Mouse (Mus musculus) intestine, embryonic 15.5 days (tissue): ENCODE data around the gene Lrriq1. TPM values are rescaled to one million over a fixed set of nuclear protein-coding genes. Genes with fewer than 3 reads are reported as not detected.

Experiments used
- ATAC-seq: fragments of 200-750 bp; cut with Nextera tagmentation; 2 replicates; pipeline ENCODE4 v1.8.0; 2017; ENCODE audit warnings: moderate TSS enrichment, moderate library complexity
- H3K27ac ChIP-seq: fragments of 300-500 bp; sonication (generic); 2 replicates; pipeline ENCODE4 v1.5.1; 2015; ENCODE audit warnings: mild to moderate bottlenecking, inconsistent platforms
- H3K27me3 ChIP-seq: fragments of 300-500 bp; sonication (generic); replicated peaks from 2 replicates; pipeline ENCODE4 v1.6.1; 2015; ENCODE audit warnings: inconsistent platforms
- H3K36me3 ChIP-seq: fragments of 300-500 bp; sonication (generic); 2 replicates; pipeline ENCODE4 v1.6.1; 2015; ENCODE audit warnings: inconsistent platforms
- H3K4me1 ChIP-seq: fragments of 300-500 bp; sonication (generic); replicated peaks from 2 replicates; pipeline ENCODE4 v1.6.1; 2015; ENCODE audit warnings: inconsistent platforms
- H3K4me2 ChIP-seq: fragments of 300-500 bp; sonication (generic); replicated peaks from 2 replicates; pipeline ENCODE4 v1.6.1; 2015; ENCODE audit warnings: mild to moderate bottlenecking, inconsistent platforms
- H3K4me3 ChIP-seq: fragments of 300-500 bp; sonication (generic); replicated peaks from 2 replicates; pipeline ENCODE4 v1.5.1; 2015; ENCODE audit warnings: inconsistent platforms
- H3K9ac ChIP-seq: fragments of 300-500 bp; sonication (generic); 2 replicates; pipeline ENCODE4 v1.6.1; 2015; ENCODE audit warnings: inconsistent platforms
- H3K9me3 ChIP-seq: fragments of 300-500 bp; sonication (generic); 2 replicates; pipeline ENCODE4 v1.6.1; 2016; ENCODE audit warnings: inconsistent platforms
- WGBS: fragments of 180-500 bp; shearing (Covaris S2); methylation state at CpG from one replicate; pipeline ENCODE4 v1.1.7; 2015; 5-methylcytosine and 5-hydroxymethylcytosine counted together
- polyA plus RNA-seq: library from polyadenylated mRNA; unstranded; fragments of >200 nt; fragmentation: Nextera tagmentation; extraction: Ambion mirVana; gene quantifications from 2 replicates; pipeline ENCODE4 v1.2.1, GENCODE M21; 2015

The Lrriq1 gene
- polyA plus RNA-seq, 1 experiment from 2014 or later = 0.38 TPM

DNA sequence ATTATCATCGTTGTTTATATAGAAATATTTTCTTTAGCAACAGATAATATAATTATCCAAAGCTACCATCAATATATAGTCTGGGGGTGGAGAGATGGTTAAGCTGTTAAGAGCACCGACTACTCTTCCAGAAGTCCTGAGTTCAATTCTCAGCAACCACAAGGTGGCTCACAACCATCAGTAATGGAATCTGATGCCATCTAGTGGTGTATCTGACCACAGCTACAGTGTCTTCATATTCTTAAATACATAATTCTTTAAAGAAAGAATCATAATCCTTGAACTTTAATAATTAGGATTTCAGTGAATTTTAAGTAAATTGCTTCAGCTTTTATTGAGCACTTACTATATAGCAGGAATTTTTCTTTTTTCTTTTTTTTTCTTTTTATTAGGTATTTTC is 128.0 kb downstream of the Lrriq1 start:
- Histone ChIP-seq H3K9ac (no peak overlapping the region), H3K4me2 (no peak overlapping the region), H3K36me3 (no peaks in the 10 kb centered on the region), H3K27ac (no peak overlapping the region), H3K27me3 (no peaks in the 10 kb centered on the region), H3K4me3 (no peak overlapping the region), H3K4me1 (no peaks in the 10 kb centered on the region), H3K9me3 (no peaks in the 10 kb centered on the region)
- 85% methylated on average over 2 of the region's 2 CpGs for WGBS
- no peak for ATAC-seq

DNA sequence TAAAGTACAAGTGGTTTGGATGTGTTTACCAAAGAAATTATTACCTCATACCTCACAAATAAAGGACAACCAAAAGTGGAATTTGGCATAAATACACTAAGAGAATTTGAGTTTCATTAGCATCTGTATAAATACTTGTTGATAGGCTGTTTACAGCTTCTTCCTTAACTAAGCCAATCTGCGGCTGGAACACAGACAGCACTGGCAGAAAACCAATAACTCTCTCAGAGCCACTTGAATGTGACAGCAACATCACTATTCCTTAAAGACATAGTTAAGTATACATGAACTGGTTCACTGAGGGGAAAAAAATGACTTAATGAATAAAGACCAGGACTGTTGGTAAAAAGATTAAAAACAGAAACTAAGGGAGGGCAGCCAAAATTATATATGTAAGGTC is 150.0 kb downstream of the Lrriq1 start:
- Histone ChIP-seq H3K4me1 (no peaks in the 10 kb centered on the region), H3K27ac (no peak overlapping the region), H3K9me3 (no peaks in the 10 kb centered on the region), H3K4me3 (no peak overlapping the region), H3K9ac (no peak overlapping the region), H3K36me3 (no peaks in the 10 kb centered on the region), H3K4me2 (no peak overlapping the region), H3K27me3 (no peaks in the 10 kb centered on the region)
- WGBS = 41% methylated on average over 1 of the region's 1 CpGs
- ATAC-seq = no peak

DNA sequence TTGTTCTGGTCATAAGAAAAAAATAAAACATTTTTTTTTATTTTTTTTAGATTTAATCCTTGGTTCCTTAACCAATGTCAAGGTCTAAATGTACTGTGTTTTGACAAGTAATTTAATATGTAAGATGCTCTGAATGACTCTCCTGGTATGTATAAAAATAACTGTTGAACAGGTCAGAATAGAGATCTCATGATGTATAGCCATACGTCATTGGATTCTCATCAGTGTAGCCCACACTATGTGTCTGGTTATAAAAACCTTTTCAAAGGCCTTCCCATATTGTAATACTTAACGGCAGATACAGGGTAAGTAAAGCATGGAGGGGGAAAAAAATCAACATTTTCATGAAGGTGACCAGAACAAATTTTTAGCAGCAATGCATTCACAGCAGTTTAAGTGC is 186.5 kb downstream of the Lrriq1 start:
- H3K4me1 ChIP-seq = no peaks in the 10 kb centered on the region
- ATAC-seq = no peak

DNA sequence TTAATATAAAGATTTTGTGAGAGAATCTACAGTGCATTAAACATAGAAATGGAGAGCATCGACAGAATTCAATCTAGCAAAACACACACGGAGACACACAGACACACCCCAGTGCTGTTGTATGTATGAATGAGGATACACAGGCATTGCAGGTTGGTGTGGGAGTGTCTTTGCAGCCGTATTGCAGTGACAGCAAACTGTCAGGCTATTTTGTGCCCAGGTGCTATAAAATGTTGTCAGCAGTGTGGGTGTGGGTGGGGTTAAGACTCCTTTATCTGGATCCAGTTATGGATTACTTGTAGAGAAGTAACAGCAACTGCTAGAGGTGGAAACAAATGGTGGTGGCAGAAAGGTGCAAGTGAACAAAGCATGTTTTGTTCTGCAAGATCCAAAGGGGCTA is 189.5 kb downstream of the Lrriq1 start:
- peak; percentile 67; the same call in 1 of the 2 replicates for ATAC-seq
- Histone ChIP-seq H3K4me3 (no peak overlapping the region), H3K27me3 (no peaks in the 10 kb centered on the region), H3K4me2 (no peak overlapping the region), H3K4me1 (no peaks in the 10 kb centered on the region), H3K27ac (no peak overlapping the region), H3K9me3 (no peaks in the 10 kb centered on the region), H3K36me3 (no peaks in the 10 kb centered on the region), H3K9ac (no peak overlapping the region)
- 51% methylated on average over 3 of the region's 3 CpGs for WGBS

More for the DNA sequence above, 186.5 kb downstream of the Lrriq1 start:
- Histone ChIP-seq H3K4me3 (no peak overlapping the region), H3K9ac (no peak overlapping the region), H3K9me3 (no peaks in the 10 kb centered on the region), H3K27ac (no peak overlapping the region), H3K4me2 (no peak overlapping the region), H3K27me3 (no peaks in the 10 kb centered on the region), H3K36me3 (no peaks in the 10 kb centered on the region)
- 75% methylated on average over 2 of the region's 2 CpGs for WGBS

DNA sequence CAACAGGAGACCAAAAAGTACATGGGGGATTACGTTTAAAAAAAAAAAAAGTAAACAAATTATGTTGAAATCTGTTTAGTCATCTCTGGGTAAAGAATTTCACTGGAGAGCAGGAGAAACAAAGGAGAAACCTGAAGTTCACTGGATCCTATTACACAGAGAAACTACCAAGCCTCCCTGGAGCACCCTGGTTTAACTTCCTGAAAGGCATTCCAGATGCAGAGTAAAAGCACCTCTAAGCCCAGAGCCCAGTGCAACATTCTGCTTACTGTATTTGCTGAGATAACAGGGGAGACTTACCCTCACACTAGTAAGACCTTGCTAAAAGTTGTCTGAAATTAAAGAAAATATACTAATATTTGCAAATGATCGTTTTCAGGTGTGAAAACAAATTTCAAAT is 191.1 kb downstream of the Lrriq1 start:
- no peaks in the 10 kb centered on the region for H3K4me1 ChIP-seq
- no peaks in the 10 kb centered on the region for H3K36me3 ChIP-seq
- WGBS = 58% methylated on average over 2 of the region's 2 CpGs

DNA sequence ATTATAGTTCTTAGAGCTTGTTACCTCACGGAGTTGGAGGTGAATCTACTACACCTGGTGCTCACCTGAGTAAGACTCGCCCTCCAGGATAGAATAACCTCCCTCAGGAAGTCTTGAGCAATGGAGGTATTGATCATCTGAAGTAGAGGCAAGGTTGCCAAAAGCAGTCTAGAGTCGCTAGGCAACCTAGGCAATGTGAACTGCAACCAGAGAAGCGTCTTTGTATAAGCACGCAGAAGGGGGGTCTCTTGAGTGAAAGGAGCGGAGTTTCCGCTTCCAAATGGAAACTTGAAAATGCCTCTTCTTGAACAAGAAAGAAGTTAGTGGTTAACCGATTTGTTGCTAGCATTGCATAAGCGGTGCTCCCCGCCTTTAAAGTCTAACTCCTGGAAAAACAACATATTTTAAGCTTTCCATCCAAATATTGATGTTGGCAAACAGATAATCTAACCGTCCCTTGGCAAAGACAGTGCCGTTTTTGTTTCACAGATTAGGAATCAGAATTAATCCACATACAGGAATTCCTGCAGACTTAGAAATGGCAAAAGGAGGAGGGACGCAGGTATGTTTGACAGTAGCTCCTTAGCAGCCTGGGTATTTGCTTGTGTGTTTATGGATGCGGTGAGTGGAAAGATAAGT is 201.0 kb downstream of the Lrriq1 start:
- Histone ChIP-seq H3K36me3 (no peaks in the 10 kb centered on the region), H3K4me3 (no peak overlapping the region), H3K9ac (no peak overlapping the region), H3K4me2 (no peak overlapping the region), H3K4me1 (no peaks in the 10 kb centered on the region), H3K27me3 (peaks cover 42% of the 10 kb centered on the region), H3K27ac (no peak overlapping the region), H3K9me3 (no peaks in the 10 kb centered on the region)
- 4% methylated on average over 14 of the region's 14 CpGs for WGBS
- ATAC-seq = no peak

More for the DNA sequence above, 191.1 kb downstream of the Lrriq1 start:
- H3K27me3 ChIP-seq = no peaks in the 10 kb centered on the region
- H3K27ac ChIP-seq = no peak overlapping the region
- H3K4me2 ChIP-seq = no peak overlapping the region
- no peak overlapping the region for H3K9ac ChIP-seq
- H3K4me3 ChIP-seq = no peak overlapping the region
- no peaks in the 10 kb centered on the region for H3K9me3 ChIP-seq
- ATAC-seq = no peak

DNA sequence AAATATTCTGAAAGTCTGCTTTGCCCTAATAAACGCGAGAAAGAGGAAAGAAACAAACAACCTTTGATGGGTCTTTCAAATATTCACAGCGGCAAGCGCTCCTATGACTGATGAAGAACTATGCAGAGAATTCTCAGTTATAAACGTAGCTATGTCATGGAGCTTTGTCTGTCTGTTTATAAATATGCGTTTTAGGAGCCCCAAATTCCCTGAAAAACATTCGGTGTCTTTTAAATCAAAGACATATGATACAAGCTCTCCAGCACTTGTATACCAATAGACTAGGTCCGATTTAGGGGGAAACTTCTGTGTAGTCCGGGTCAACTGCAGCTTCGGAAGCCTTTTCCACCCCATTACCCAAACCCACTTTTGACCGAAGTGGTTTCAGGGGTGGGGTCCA is 205.2 kb downstream of the Lrriq1 start:
- H3K4me3 ChIP-seq = no peak overlapping the region
- no peak overlapping the region for H3K4me2 ChIP-seq
- H3K36me3 ChIP-seq = no peaks in the 10 kb centered on the region
- H3K4me1 ChIP-seq = peaks cover 7% of the 10 kb centered on the region
- no peak for ATAC-seq
- peaks cover 64% of the 10 kb centered on the region for H3K27me3 ChIP-seq
- 7% methylated on average over 11 of the region's 11 CpGs for WGBS
- H3K9me3 ChIP-seq = no peaks in the 10 kb centered on the region
- no peak overlapping the region for H3K9ac ChIP-seq
- H3K27ac ChIP-seq = no peak overlapping the region

DNA sequence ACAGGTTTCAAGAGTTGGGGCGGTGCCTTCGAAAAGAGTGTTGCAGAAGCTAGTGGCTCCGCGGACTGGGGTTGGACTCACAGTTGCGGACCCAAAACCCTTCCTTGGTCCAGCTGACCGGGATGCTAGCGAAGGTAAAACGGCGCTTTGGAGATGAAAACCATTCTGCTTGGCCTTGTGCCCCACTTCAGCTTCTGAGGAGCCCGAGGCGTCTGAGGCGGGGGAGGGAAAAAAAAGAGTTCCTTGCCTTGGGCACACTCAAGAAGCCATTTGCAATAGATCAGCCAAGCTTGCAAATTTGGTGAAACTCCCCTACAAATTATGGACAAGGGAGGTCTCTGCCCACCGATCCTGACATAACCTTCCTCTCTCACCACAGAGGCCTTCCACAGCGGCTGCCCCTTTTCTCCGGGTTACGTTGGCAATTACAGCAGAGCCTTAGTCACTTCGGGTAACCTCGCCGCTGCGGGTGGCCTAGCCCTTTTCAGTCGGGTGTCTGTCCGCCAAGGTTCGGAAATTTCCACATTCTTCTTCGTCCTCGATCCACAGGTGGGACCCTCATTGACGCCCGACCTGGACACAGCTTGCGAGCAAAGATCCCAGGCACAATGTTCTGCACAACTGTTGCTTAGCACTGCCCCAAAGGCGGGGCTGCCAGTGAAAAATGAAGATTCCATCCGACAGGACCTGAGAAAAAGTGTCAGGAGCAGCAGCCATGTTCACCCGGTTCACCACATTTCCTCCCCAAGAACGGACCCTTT is 206.2 kb downstream of the Lrriq1 start, which contains the start of gene Alx1:
TSS of gene Alx1 (minus strand) at position 486 of the 761 bp plus-strand sequence.
- Histone ChIP-seq H3K4me2 (peak within 1 kb of the TSS; percentile 72), H3K36me3 (no peaks in the 10 kb centered on the region), H3K4me1 (peaks cover 7% of the 10 kb centered on the region), H3K27me3 (peaks cover 62% of the 10 kb centered on the region), H3K27ac (no peak within 1 kb of the TSS), H3K9ac (no peak within 1 kb of the TSS), H3K9me3 (no peaks in the 10 kb centered on the region), H3K4me3 (0 out of 2 replicates have a peak within 1 kb of the TSS, but pooled peaks have one; percentile 31)
- no peak for ATAC-seq
- 1% methylated on average over 32 of the region's 32 CpGs for WGBS

DNA sequence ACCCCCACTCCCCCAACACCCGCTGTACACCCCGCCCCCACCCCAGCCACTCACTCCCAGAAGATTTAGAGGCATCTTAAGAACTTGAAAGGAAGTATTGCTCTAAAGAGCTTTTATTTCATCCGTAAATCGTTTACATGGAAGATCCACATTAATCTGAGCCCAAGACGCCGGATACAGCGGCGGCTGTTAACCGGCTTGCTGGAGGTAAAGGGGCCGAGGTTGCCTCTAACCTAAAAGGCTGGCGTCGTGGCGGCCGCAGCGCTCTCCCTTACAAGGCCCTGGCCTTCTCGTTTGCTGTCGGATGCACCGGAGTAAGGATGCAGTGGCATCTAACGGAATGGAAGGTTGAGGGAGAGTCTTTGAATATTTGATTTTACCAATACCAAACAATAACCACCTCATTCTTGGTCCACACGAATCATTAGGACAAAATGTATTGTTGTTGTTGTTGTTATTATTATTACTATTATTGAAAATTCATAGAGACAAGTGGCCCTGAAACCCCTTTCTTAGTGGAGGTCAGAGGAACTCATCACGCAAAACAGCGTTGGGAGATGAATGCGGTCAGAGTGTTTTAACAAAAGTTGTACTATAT is 206.9 kb downstream of the Lrriq1 start:
- Histone ChIP-seq H3K27ac (no peak overlapping the region), H3K4me2 (peak overlapping the region; percentile 72), H3K27me3 (peaks cover 56% of the 10 kb centered on the region), H3K36me3 (no peaks in the 10 kb centered on the region), H3K4me3 (peak overlapping the region; percentile 31; the same call in 1 of the 2 replicates), H3K9ac (no peak overlapping the region), H3K4me1 (peaks cover 7% of the 10 kb centered on the region), H3K9me3 (no peaks in the 10 kb centered on the region)
- 1% methylated on average over 22 of the region's 23 CpGs for WGBS
- ATAC-seq = no peak

DNA sequence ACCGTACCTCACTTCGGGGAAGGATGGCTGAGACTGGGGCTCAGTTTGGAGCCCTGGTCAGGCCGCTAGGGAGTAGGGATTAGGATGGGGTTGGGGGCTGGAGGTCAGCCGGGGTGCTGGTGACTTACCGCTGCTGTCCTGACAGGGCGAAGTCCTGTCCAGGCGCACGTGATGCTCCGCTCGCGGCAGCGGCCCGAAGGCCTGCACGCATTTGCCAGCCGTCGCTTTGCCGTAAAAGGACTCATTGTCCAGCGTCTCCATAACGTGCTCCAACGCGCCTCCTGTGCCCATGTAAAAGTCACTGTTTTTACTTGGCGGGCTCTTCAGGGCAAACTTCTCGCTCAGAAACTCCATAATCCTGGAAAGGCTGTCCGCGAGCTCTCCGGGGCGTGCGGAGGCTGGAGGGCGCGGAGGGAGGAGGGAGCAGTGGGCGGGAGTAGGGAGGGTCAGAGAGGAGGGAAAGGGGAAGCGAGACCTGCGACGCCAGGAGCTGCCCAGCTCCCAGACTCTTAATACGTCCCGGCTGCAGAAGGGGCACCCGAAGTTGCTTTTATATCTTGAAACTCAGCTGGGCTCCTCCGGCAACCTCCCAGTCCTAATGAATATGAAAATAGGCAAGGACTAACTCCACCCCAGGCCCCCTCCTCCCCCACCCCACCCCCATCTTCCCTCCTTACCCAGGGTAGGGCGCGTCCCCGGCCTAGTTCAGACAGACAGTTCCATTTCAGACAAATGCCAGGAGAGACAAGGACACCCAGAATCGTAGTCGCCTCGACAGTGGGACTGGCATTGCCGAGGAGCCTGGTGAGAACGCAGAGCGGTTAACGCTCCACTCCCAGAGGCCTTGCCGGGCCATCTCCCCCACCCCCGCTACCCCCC is 207.6 kb downstream of the Lrriq1 start:
- H3K36me3 ChIP-seq = no peaks in the 10 kb centered on the region

DNA sequence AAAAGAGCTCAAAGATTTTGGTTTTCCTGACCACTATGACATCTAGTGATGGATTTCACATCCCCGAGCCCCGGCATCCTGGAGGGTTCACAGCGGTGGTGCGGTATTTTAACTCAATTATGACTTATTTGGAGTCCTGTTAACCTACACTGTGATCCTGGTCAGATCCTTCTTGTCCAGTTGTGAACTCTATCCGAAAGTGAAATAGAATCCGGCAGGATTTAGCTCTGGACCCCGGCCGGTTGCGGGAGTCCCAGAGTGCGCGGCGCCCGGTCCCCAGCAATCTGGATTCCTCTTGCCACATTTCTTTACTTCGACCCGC is 208.2 kb downstream of the Lrriq1 start:
- Histone ChIP-seq H3K27ac (no peak overlapping the region), H3K9me3 (no peaks in the 10 kb centered on the region), H3K4me2 (peak overlapping the region; percentile 72), H3K4me1 (peaks cover 7% of the 10 kb centered on the region), H3K4me3 (peak overlapping the region; percentile 31), H3K36me3 (no peaks in the 10 kb centered on the region), H3K9ac (no peak overlapping the region), H3K27me3 (peaks cover 53% of the 10 kb centered on the region)
- under 1% methylated on average over 15 of the region's 15 CpGs for WGBS
- no peak; the same call in 1 of the 2 replicates for ATAC-seq

More for the DNA sequence above, 207.6 kb downstream of the Lrriq1 start:
- Histone ChIP-seq H3K4me3 (peak overlapping the region; percentile 31), H3K27me3 (peaks cover 58% of the 10 kb centered on the region), H3K9ac (no peak overlapping the region), H3K9me3 (no peaks in the 10 kb centered on the region), H3K4me2 (peak overlapping the region; percentile 72), H3K27ac (no peak overlapping the region), H3K4me1 (peaks cover 7% of the 10 kb centered on the region)
- WGBS = under 1% methylated on average over 50 of the region's 50 CpGs
- ATAC-seq = peak; percentile 73
